Mouse (Mus musculus): ENCODE data around the gene Ccdc85c.

Gene Ccdc85c

DNA sequence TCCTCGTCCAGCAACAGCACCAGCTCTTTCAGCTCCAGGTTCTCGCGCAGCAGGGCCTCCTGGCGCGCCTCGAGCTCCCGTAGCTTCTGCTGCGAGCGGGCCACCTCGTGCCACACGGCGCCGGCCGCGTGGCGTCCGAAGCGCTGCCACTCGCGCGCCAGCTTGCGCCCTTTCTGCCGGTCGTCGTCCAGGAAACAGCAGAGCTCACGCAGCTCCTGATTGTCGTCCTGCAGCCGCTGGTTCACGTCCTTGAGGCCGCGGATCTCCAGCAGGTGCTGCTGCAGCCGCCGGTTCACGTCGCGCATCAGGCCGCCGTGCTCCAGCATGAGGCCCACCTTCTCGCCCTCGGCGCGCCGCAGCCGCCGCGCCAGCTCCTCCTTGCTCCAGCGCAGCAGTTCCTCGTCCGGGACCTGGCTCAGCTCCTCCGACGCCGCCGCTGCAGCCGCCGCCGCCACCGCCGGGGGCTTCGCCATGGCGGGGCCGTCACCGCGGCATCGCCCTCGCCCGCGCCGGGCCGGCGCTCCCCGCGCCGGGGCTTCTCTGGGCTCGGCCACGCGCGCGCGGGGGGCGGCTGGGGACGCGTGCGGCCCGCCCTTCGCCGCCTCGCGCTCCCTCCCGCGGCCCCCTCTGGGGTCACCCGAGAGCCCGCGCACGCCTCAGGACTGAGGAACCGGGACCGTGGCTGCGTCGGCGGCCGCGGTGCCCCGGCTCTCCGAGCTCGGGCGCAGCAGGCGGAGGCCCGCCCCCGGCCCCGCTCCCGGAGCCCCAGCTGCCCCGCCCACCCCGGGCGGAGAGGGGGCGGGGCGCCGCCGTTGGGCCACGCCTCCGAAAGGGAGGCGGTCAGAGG, at the start of gene Ccdc85c:
Gene Ccdc85c (minus strand): TSS at position 765 of the 847 bp plus-strand sequence.
- no peak for DNase-seq (ENCODE audit: low spot score)

DNA sequence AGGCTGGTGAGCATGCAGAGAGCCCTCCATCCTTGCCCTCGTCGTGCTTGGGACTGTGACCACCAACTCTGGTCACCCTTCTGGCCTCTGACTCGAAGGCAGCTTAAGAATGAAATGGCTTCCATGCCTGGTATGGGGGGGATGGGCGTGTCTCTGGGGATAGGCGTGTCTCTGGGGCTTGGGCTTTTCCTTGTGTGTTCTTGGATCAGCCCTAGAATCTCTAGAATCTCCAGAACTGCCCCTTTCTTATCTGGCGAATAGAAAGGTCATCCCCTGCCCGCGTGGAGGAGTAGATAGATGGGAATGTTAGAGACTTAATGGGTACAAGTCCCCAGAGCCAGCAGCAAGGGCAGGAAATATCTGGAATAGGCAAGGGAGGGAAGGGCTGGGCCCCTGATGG, 44.9 kb upstream of the Ccdc85c start:
- no peak for DNase-seq (ENCODE audit: low spot score)

DNA sequence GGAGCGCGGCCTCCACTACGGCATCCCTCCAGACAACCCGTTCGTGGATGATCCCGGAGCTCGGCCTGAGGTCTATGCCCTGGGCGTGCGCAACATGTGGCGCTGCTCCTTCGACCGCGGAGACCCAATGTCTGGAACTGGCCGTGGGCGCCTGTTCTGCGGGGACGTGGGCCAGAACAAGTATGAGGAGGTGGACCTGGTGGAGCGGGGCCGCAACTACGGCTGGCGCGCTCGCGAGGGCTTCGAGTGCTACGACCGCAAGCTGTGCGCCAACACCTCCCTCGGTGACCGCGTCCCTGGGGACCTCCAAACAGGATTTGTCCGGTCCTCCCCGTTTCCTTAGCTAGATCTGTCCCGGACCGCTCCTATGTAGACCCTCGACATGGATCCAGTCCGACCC, 43.3 kb upstream of the Ccdc85c start:
- DNase-seq (ENCODE audit: low spot score), result no peak

DNA sequence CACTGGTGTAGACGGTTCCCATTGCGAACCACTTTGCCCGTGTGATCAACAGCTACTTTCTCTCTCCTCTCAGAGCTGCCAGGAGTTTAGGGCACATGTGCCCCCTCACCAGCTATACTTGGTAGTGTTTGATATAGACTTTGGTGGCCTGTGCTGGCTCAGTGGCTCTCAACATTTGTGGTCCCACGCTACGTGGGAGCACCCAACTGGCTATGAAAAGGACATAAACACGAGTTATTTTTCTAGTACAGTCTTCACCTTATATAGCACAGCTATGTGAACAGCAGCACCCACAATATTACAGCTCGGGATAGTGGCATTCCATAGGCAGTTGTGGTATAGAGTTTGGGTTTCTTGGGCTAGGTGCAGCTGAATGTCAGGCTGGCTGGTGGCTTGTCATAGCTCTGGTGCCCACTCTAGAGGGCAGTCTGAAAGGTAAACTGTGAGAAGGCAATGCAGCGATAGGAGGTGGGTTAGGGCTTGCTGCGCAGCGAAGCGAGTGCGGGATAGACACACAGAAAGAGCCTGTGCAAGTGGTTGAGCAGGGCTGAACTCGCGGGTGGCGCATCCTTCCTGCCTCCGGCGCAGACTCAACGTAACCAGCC, 42.7 kb upstream of the Ccdc85c start:
- no peak for DNase-seq (ENCODE audit: low spot score)

- no peak for DNase-seq (ENCODE audit: low spot score)
These were observed 42.0 kb upstream of the Ccdc85c start for GRCm38 (mm10) chr12:108317201-108317738.

DNA sequence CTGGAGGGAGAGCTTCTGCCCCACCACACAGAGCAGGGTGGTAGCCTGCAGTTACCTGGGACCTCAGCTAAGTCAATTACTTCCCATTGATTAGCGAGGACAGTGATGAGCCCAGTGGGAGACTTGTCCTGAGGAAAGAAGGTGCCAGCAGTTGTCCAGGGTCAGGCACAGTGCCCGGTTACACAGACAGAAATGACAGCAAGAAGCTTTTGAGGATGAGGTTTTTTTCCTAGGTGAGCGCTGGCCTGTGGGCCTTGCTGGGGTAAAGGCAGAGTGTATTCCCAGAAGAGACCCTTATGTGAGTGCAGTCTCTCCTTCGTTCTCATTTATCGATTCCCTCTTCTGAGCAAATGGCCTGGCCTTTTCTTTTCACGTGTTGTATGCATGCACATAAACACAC, 41.4 kb upstream of the Ccdc85c start:
- no peak for DNase-seq (ENCODE audit: low spot score)

GRCm38 (mm10) chr12:108315818-108316217, 40.6 kb upstream of the Ccdc85c start:
- DNase-seq (ENCODE audit: low spot score), result no peak

DNA sequence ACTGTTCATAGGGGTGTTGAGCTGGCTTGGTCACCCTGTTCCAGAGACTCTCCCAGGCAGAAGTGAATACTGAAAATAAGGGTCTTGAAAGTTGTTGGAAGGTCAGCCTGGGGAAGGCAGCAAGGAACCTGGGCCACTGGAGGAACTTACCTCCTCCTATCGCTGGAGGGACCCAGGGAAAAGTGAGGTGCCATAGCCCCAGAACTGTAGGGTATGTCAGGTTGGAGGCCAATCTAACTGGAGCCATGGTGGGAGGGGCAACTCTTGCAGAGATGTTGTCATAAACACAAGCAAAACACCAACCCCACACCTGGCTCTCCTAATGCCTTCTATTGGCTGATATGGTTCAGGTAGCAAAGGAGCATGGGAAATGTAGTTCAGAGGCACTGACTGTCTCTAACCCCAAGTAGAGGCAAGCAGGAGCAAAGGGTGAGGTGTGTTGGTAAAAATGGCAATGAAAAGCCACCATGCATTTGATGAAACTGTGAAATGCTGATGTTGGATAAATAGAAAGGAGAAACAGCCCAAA, 38.1 kb upstream of the Ccdc85c start:
- no peak for DNase-seq (ENCODE audit: low spot score)

GRCm38 (mm10) chr12:108312432-108312851, 37.2 kb upstream of the Ccdc85c start:
- DNase-seq (ENCODE audit: low spot score), result no peak

DNA sequence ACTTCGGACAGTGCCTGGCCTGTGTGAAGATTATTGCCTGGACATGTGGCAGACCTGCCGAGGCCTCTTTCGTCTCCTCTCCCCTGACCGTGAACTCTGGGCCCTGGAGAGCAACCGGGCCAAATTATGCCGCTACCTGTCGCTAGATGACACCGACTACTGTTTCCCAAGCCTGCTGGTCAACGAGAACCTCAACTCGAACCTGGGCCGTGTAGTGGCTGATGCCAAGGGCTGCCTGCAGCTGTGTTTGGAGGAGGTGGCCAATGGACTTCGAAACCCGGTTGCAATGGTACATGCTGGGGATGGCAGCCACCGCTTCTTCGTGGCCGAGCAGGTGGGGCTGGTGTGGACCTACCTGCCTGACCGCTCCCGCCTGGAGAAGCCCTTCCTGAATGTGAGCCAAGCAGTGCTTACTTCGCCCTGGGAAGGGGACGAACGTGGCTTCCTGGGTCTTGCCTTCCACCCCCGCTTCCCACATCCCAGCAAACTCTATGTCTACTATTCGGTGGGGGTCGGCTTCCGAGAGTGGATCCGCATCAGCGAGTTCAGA, 36.6 kb upstream of the Ccdc85c start:
- no peak for DNase-seq (ENCODE audit: low spot score)

- no peak for DNase-seq (ENCODE audit: low spot score)
These were observed 35.3 kb upstream of the Ccdc85c start for GRCm38 (mm10) chr12:108310456-108311027.

- DNase-seq (ENCODE audit: low spot score), result no peak
These were observed 34.8 kb upstream of the Ccdc85c start for GRCm38 (mm10) chr12:108310041-108310440.

DNA sequence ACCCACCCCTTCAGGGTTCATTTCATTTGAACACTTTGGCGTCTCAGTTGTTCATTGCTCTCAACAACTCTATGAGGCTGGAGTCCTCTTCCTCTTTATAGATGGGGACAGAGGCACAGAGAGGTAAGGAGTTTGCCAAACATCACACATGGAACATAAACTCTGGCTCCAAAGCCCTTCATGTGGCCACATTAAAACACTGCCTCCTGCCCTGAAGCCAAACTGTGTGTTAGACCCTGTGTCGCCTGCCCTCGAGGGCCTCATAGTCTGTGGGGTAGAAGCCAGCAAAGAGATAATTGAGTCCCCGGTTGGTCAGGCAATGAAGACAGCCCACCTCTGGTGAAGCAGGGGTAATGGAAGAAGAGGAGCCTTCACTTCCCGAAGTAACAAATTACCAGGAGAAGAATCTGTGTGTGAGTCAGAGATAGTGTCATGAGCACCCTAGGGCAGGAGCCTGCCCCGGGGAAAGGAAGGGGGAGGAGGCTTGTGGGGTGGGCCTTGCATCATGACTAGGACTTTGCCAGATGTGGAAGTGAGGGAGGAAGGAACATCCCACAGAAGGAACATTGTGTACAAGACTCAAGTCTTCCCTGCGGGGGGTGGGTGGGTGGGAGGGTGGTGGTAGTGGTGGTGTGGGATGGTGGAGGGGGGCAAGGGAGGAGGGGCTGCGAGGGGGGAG, 34.0 kb upstream of the Ccdc85c start:
- DNase-seq (ENCODE audit: low spot score), result no peak

DNA sequence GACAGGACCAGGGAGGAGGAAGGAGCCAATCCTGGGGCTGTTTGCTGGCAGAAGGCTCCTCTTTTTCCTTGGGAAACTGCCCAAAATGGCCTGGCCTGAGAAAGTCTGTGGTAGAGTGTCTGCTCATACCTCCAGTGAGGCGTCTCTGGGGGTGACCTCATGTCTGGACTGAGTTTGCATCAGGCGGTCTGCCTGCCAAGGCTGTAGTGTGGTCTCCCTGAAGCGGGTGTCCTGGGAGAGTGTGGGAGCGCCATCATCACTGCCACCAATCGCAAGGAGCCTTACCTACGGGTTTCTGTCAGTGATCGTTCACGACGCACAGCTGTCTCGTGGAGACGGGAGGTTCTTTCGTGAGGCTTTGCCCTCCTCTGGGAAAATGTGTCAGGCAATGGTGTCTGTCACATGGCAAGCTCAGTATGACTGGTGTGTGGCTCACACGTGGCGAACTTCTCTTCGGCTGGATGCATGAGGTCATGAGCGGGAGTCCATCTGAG, 33.2 kb upstream of the Ccdc85c start:
- no peak for DNase-seq (ENCODE audit: low spot score)

DNA sequence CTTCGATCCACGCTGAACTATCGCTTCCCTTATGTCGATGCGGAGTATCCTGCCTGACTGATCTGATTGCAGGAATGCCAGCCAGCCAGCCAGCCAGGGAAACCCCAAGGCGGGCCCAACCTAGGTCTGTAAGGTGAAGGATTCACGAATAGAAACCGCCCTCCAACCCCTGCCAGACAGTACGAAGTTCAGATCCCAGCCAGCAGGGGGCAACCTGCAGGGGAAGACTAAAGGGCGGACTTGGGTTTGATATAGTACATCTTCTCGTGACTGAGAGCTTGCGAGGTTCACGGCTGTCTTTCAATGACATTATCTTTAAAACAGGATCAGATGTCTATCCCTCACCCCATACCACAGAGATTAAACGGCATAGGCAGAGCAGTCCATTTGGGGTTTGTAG, 32.3 kb upstream of the Ccdc85c start:
- DNase-seq (ENCODE audit: low spot score), result no peak

DNA sequence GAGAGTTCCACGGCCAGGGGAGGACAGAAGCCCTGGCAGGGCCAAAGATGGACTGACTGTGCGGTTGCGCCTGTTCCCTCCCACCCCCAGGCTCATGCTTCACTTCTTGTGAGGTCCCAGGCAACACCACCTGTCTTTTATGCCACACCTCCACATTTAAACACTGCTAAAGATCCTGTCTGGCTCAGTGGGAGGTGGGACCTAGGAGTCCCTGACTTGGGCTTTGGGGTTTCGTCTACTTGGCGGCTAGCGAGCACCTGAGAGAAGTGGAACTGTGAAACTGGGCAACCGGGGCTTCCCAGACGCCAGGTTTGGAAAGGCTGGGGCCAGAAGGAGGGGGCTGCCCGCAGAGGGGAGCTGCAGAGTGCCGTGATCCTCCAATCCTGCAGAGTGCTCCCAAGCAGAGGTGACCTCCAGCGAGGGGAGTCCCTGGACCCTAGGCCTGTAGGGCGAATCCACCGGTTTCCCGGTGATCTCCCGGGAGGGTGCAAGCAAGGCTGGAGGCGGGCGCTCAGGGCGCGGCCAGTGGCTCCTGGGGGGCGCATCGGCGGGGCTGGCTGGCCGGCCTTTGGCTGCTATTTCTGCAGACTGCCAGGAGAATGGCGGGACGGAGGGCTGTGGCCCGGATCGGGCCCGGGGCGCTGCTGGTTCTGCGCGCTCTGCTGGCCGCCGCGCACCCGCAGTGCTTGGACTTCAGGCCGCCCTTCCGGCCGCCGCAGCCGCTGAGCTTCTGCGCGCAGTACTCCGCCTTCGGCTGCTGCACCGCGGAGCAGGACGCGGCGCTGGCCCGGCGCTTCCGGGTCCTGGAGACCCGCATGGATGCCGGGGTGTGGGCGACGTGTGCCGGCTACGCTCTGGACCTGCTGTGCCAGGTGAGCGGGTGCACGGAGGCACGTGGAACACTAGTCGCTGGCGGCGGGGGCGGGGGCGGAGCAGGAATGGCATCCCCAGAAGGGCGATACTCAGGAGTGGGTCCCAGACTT, 30.9 kb upstream of the Ccdc85c start, which contains the start of gene Hhipl1:
Gene Hhipl1 (plus strand): TSS at position 459 of the 983 bp plus-strand sequence.
- no peak for DNase-seq (ENCODE audit: low spot score)

GRCm38 (mm10) chr12:108305172-108305571, 29.9 kb upstream of the Ccdc85c start:
- no peak for DNase-seq (ENCODE audit: low spot score)

- no peak for DNase-seq (ENCODE audit: low spot score)
These were observed 28.6 kb upstream of the Ccdc85c start for GRCm38 (mm10) chr12:108303778-108304365.

DNA sequence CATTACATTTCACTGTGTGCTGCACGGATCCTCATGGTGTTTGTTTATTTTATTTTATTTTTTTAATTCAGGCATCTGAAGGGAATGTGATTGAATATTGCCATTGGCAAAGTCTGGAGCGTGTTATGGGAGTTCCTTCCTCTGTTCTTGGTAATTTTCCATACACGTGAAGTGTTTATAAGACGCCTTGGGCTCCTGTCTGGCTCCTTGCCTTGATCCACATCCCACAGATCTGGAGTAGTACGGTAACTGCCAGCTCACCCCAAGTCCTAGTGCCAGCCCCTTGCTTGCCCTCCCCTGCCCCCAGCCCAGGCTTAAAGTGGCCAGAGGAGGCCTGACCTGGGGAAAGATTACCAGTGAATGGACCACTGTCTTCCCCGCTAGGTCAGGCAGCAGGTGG, 25.8 kb upstream of the Ccdc85c start:
- no peak for DNase-seq (ENCODE audit: low spot score)

DNA sequence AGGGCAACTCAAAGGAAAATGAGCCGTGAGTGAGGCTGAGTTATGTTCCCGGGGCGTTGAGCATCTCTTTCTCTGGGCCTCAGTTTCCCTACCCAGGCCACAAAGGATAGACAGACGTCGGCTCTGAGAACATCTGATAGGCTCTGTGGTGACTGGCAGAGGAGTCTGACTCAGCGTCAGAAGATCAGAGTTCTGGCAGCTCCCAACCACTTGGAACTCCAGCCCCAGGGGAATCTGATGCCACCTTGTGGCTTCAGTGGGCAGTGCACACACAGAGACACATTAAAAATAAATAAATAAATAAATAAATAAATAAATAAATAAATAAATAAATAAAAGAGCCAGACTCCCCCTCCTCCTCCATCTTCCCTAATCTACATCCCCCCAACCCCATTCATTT, 21.8 kb upstream of the Ccdc85c start:
- no peak for DNase-seq (ENCODE audit: low spot score)

All from testis, postnatal 14 days (tissue).